Mouse (Mus musculus): Measurements from ENCODE around the gene Srsf9. TPM values are rescaled to one million over a fixed set of nuclear protein-coding genes. Genes with fewer than 3 reads are reported as not detected.

Srsf9 gene
- total and polyA plus RNA-seq, 2 experiments: 17.0 to 25.2 TPM

- H3K4me1 ChIP-seq (ENCODE audit: control insufficient read depth, insufficient read depth, low read length): no peaks in the 10 kb centered on the region
- no peak overlapping the region for H3K4me3 ChIP-seq (ENCODE audit: insufficient read depth, low read depth, low read length)
Measured at GRCm38 (mm10) chr5:115333626-115334025, 6.6 kb downstream of the Srsf9 start.

GRCm38 (mm10) chr5:115340007-115340406 is 13.0 kb downstream of the Srsf9 start:
- TF ChIP-seq POLR2A (IDR thresholded peaks at IDR 0.05; ENCODE audit: extremely low read depth, insufficient read depth, low read length) (no peak), CTCF (IDR thresholded peaks at IDR 0.05; ENCODE audit: low read depth, low read length) (no peak)
- 14% methylated on average over 7 of the region's 7 CpGs for WGBS
- H3K79me2 ChIP-seq (ENCODE audit: control insufficient read depth, insufficient read depth, low read length): peaks cover 4% of the 10 kb centered on the region; the same call in 1 of the 2 replicates
- H3K36me3 ChIP-seq (ENCODE audit: control insufficient read depth, insufficient read depth, low read length): peaks cover 21% of the 10 kb centered on the region
- peaks cover 9% of the 10 kb centered on the region for H3K4me1 ChIP-seq (ENCODE audit: control insufficient read depth, insufficient read depth, low read length)
- no peak overlapping the region for H3K27ac ChIP-seq (replicated peaks; ENCODE audit: insufficient read depth, low read depth, low read length)
- 0 out of 2 replicates have a peak overlapping the region, but pooled peaks have one; percentile 28 for H3K9ac ChIP-seq (ENCODE audit: low read depth, low read length)
- no peak for DNase-seq (ENCODE audit: extremely low read depth, low read depth, low spot score)
- H3K4me3 ChIP-seq (ENCODE audit: insufficient read depth, low read depth, low read length): peak overlapping the region; percentile 80; the same call in 1 of the 2 replicates
- no peaks in the 10 kb centered on the region for H3K27me3 ChIP-seq (ENCODE audit: control insufficient read depth, insufficient read depth, low read length)

More at GRCm38 (mm10) chr5:115333626-115334025, 6.6 kb downstream of the Srsf9 start:
- Histone ChIP-seq H3K27ac (replicated peaks; ENCODE audit: insufficient read depth, low read depth, low read length) (no peak overlapping the region), H3K27me3 (ENCODE audit: control insufficient read depth, insufficient read depth, low read length) (no peaks in the 10 kb centered on the region), H3K36me3 (ENCODE audit: control insufficient read depth, insufficient read depth, low read length) (peaks cover 42% of the 10 kb centered on the region), H3K79me2 (ENCODE audit: control insufficient read depth, insufficient read depth, low read length) (peaks cover 15% of the 10 kb centered on the region), H3K9ac (ENCODE audit: low read depth, low read length) (no peak overlapping the region)
- no peak for TF ChIP-seq CTCF (IDR thresholded peaks at IDR 0.05; ENCODE audit: low read depth, low read length)
- no peak for TF ChIP-seq POLR2A (IDR thresholded peaks at IDR 0.05; ENCODE audit: extremely low read depth, insufficient read depth, low read length)
- WGBS: 76% methylated on average over 3 of the region's 3 CpGs
- no peak for DNase-seq (ENCODE audit: extremely low read depth, low read depth, low spot score)

- Histone ChIP-seq H3K79me2 (ENCODE audit: control insufficient read depth, insufficient read depth, low read length) (peaks cover 4% of the 10 kb centered on the region; the same call in 1 of the 2 replicates), H3K36me3 (ENCODE audit: control insufficient read depth, insufficient read depth, low read length) (peaks cover 24% of the 10 kb centered on the region; the same call in 1 of the 2 replicates), H3K27ac (replicated peaks; ENCODE audit: insufficient read depth, low read depth, low read length) (peak within 1 kb of the TSS; percentile 87), H3K27me3 (ENCODE audit: control insufficient read depth, insufficient read depth, low read length) (no peaks in the 10 kb centered on the region), H3K4me3 (ENCODE audit: insufficient read depth, low read depth, low read length) (peak within 1 kb of the TSS; percentile 80), H3K9ac (ENCODE audit: low read depth, low read length) (peak within 1 kb of the TSS; percentile 94), H3K4me1 (ENCODE audit: control insufficient read depth, insufficient read depth, low read length) (peaks cover 9% of the 10 kb centered on the region)
- TF ChIP-seq CTCF (IDR thresholded peaks at IDR 0.05; ENCODE audit: low read depth, low read length): no peak
- TF ChIP-seq POLR2A (IDR thresholded peaks at IDR 0.05; ENCODE audit: extremely low read depth, insufficient read depth, low read length): 0 out of 2 replicates have a peak, but pooled peaks have one; percentile 14
- peak; percentile 71 for DNase-seq (ENCODE audit: extremely low read depth, low read depth, low spot score)
- WGBS: under 1% methylated on average over 62 of the region's 62 CpGs
Measured at GRCm38 (mm10) chr5:115340577-115341313, 13.8 kb downstream of the Srsf9 start, which contains the start of the genes Gatc and Triap1. Gene Gatc (minus strand): TSS chr5:115341178. Gene Triap1 (plus strand): TSS chr5:115341225.

- Histone ChIP-seq H3K9ac (ENCODE audit: low read depth, low read length) (peak overlapping the region; percentile 68), H3K79me2 (ENCODE audit: control insufficient read depth, insufficient read depth, low read length) (peaks cover 9% of the 10 kb centered on the region; the same call in 1 of the 2 replicates), H3K36me3 (ENCODE audit: control insufficient read depth, insufficient read depth, low read length) (peaks cover 24% of the 10 kb centered on the region; the same call in 1 of the 2 replicates), H3K27me3 (ENCODE audit: control insufficient read depth, insufficient read depth, low read length) (no peaks in the 10 kb centered on the region), H3K27ac (replicated peaks; ENCODE audit: insufficient read depth, low read depth, low read length) (0 out of 2 replicates have a peak overlapping the region, but pooled peaks have one; percentile 10), H3K4me3 (ENCODE audit: insufficient read depth, low read depth, low read length) (peak overlapping the region; percentile 80), H3K4me1 (ENCODE audit: control insufficient read depth, insufficient read depth, low read length) (peaks cover 9% of the 10 kb centered on the region)
- TF ChIP-seq POLR2A (IDR thresholded peaks at IDR 0.05; ENCODE audit: extremely low read depth, insufficient read depth, low read length) (no peak), CTCF (IDR thresholded peaks at IDR 0.05; ENCODE audit: low read depth, low read length) (no peak)
- WGBS: 6% methylated on average over 36 of the region's 36 CpGs
- no peak for DNase-seq (ENCODE audit: extremely low read depth, low read depth, low spot score)
Measured at GRCm38 (mm10) chr5:115341314-115342165, 14.6 kb downstream of the Srsf9 start.

- H3K27me3 ChIP-seq (ENCODE audit: control insufficient read depth, insufficient read depth, low read length): no peaks in the 10 kb centered on the region
- peak overlapping the region; percentile 6; the same call in 1 of the 2 replicates for H3K9ac ChIP-seq (ENCODE audit: low read depth, low read length)
- no peak for TF ChIP-seq POLR2A (IDR thresholded peaks at IDR 0.05; ENCODE audit: extremely low read depth, insufficient read depth, low read length)
- TF ChIP-seq CTCF (IDR thresholded peaks at IDR 0.05; ENCODE audit: low read depth, low read length): peak; percentile 85
- peaks cover 17% of the 10 kb centered on the region; the same call in 1 of the 2 replicates for H3K79me2 ChIP-seq (ENCODE audit: control insufficient read depth, insufficient read depth, low read length)
- peaks cover 24% of the 10 kb centered on the region; the same call in 1 of the 2 replicates for H3K36me3 ChIP-seq (ENCODE audit: control insufficient read depth, insufficient read depth, low read length)
- H3K4me3 ChIP-seq (ENCODE audit: insufficient read depth, low read depth, low read length): peak overlapping the region; percentile 23
- under 1% methylated on average over 5 of the region's 5 CpGs for WGBS
- no peak overlapping the region for H3K27ac ChIP-seq (replicated peaks; ENCODE audit: insufficient read depth, low read depth, low read length)
- H3K4me1 ChIP-seq (ENCODE audit: control insufficient read depth, insufficient read depth, low read length): peaks cover 6% of the 10 kb centered on the region; the same call in 1 of the 2 replicates
- DNase-seq (ENCODE audit: extremely low read depth, low read depth, low spot score): peak; percentile 67
Measured at GRCm38 (mm10) chr5:115347564-115347963, 20.6 kb downstream of the Srsf9 start.
